Mouse (Mus musculus) liver, embryonic 11.5 days (tissue): ENCODE results near the gene Taar1. TPM values are rescaled to one million over a fixed set of nuclear protein-coding genes. Genes with fewer than 3 reads are reported as not detected.

Source experiments
- ATAC-seq: fragments of 200-750 bp; cut with Nextera tagmentation; replicated peaks from 2 replicates; pipeline ENCODE4 v1.8.0; 2017; ENCODE audit warnings: moderate number of reproducible peaks, mild to moderate bottlenecking, moderate TSS enrichment, moderate library complexity; ENCODE audit not compliant: low FRiP score
- DNase-seq: peaks from one replicate; pipeline ENCODE4 v3.0.0-alpha.2; 2017; ENCODE audit warnings: low spot score
- H3K27ac ChIP-seq: fragments of 300-500 bp; sonication (generic); 2 replicates; pipeline ENCODE4 v1.5.1; 2014; ENCODE audit warnings: mild to moderate bottlenecking, low read depth, low read length, control low read depth
- H3K27me3 ChIP-seq: fragments of 300-500 bp; sonication (generic); replicated peaks from 2 replicates; pipeline ENCODE4 v1.6.1; 2014; ENCODE audit warnings: low read length, mixed read lengths; ENCODE audit not compliant: control insufficient read depth, insufficient read depth
- H3K36me3 ChIP-seq: fragments of 300-500 bp; sonication (generic); 2 replicates; pipeline ENCODE4 v1.6.1; 2014; ENCODE audit warnings: mild to moderate bottlenecking, low read length, moderate library complexity, mixed read lengths; ENCODE audit not compliant: control insufficient read depth, insufficient read depth
- H3K4me1 ChIP-seq: fragments of 300-500 bp; sonication (generic); replicated peaks from 2 replicates; pipeline ENCODE4 v1.6.1; 2014; ENCODE audit warnings: low read length, mixed read lengths; ENCODE audit not compliant: control insufficient read depth, insufficient read depth
- H3K4me2 ChIP-seq: fragments of 300-500 bp; sonication (generic); 2 replicates; pipeline ENCODE4 v1.6.1; 2014; ENCODE audit warnings: mild to moderate bottlenecking, control low read depth, moderate library complexity
- H3K4me3 ChIP-seq: fragments of 300-500 bp; sonication (generic); 2 replicates; pipeline ENCODE4 v1.5.1; 2014; ENCODE audit warnings: low read depth, low read length, control low read depth
- H3K9ac ChIP-seq: fragments of 300-500 bp; sonication (generic); 2 replicates; pipeline ENCODE4 v1.6.1; 2014; ENCODE audit warnings: low read depth, low read length, control low read depth
- H3K9me3 ChIP-seq: fragments of 300-500 bp; sonication (generic); 2 replicates; pipeline ENCODE4 v1.6.1; 2016; ENCODE audit warnings: low read length, inconsistent platforms, mixed read lengths; ENCODE audit not compliant: control insufficient read depth
- WGBS: fragments of 180-500 bp; shearing (Covaris S2); extraction: QIAGEN DNeasy Blood & Tissue Kit; methylation state at CpG from one replicate; pipeline ENCODE4 v1.1.7; 2014; 5-methylcytosine and 5-hydroxymethylcytosine counted together
- polyA plus RNA-seq: library from polyadenylated mRNA; unstranded; fragments of >200 nt; fragmentation: Nextera tagmentation; extraction: Ambion mirVana; gene quantifications from 2 replicates; pipeline ENCODE4 v1.2.1, GENCODE M21; 2014

Gene Taar1
- polyA plus RNA-seq, 1 experiment from 2014 or later, result not detected

- Histone ChIP-seq H3K4me3 (no peak overlapping the region), H3K9me3 (no peaks in the 10 kb centered on the region), H3K9ac (no peak overlapping the region), H3K36me3 (no peaks in the 10 kb centered on the region), H3K27ac (no peak overlapping the region), H3K4me1 (no peaks in the 10 kb centered on the region), H3K4me2 (no peak overlapping the region), H3K27me3 (no peaks in the 10 kb centered on the region)
- no peak for DNase-seq
- WGBS, result 57% methylated on average over 3 of the region's 3 CpGs
- no peak; the same call in 1 of the 2 replicates for ATAC-seq
These were observed 2.3 kb downstream of the Taar1 start for GRCm38 (mm10) chr10:23922468-23922867.

DNA sequence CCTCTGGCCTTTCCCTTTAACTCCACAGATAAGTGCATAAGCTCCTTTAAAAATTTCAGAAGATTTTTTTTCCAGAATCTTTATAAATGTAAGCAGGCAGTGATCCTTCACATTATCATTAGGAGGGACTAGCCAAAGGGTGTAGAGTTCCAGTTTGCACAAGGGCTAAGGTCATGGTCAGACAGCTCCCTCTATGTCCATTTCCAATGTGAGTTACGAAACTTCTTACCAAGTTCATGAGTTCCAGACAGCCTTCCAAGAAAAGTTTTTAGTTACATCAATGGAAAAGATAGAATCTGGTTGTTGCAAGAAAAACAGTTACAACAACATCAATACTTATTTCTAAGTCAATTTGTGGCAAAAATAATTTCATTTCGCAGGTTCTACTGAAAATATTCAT, 3.8 kb downstream of the Taar1 start:
- 69% methylated on average over 2 of the region's 2 CpGs for WGBS
- no peaks in the 10 kb centered on the region for H3K9me3 ChIP-seq

GRCm38 (mm10) chr10:23937613-23938012, 17.5 kb downstream of the Taar1 start:
- no peak for DNase-seq
- 44% methylated on average over 4 of the region's 4 CpGs for WGBS

More for the DNA sequence above, 3.8 kb downstream of the Taar1 start:
- DNase-seq (no peak), ATAC-seq (no peak)
- no peak overlapping the region for H3K4me2 ChIP-seq
- no peak overlapping the region for H3K9ac ChIP-seq
- H3K36me3 ChIP-seq, result no peaks in the 10 kb centered on the region
- no peaks in the 10 kb centered on the region for H3K27me3 ChIP-seq
- H3K4me3 ChIP-seq, result no peak overlapping the region
- H3K4me1 ChIP-seq, result no peaks in the 10 kb centered on the region
- H3K27ac ChIP-seq, result no peak overlapping the region

GRCm38 (mm10) chr10:23938312-23938711, 18.2 kb downstream of the Taar1 start, which contains the start of gene Taar2:
Gene Taar2 (plus strand): TSS chr10:23938572.
- Histone ChIP-seq H3K27me3 (no peaks in the 10 kb centered on the region), H3K4me2 (no peak within 1 kb of the TSS), H3K9ac (no peak within 1 kb of the TSS), H3K9me3 (no peaks in the 10 kb centered on the region), H3K4me1 (no peaks in the 10 kb centered on the region), H3K27ac (no peak within 1 kb of the TSS), H3K36me3 (no peaks in the 10 kb centered on the region), H3K4me3 (no peak within 1 kb of the TSS)
- ATAC-seq (no peak), DNase-seq (no peak)
- WGBS, result 68% methylated on average over 6 of the region's 6 CpGs

More at GRCm38 (mm10) chr10:23937613-23938012, 17.5 kb downstream of the Taar1 start:
- Histone ChIP-seq H3K4me1 (no peaks in the 10 kb centered on the region), H3K27me3 (no peaks in the 10 kb centered on the region), H3K4me3 (no peak overlapping the region), H3K9ac (no peak overlapping the region), H3K27ac (no peak overlapping the region), H3K36me3 (no peaks in the 10 kb centered on the region), H3K9me3 (no peaks in the 10 kb centered on the region), H3K4me2 (no peak overlapping the region)
- ATAC-seq, result no peak

DNA sequence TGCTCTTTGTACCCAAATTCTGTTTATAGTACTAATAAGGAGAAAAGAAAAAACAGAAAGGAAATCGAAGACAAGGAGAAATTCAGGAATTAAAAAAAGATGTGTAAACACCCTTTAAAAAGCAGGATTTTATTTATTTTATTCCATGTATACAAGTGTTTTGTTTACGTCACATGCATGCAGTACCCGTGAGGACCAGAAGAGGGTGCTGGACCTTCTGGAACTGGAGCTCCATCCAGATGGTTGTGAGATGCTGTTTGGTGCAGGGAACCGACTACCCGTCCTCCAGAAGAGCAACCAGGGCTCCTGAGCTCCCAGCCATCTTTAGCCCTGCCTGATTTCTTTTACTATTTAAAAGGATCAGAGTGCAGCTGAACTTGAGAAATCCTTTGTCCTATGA, 22.3 kb downstream of the Taar1 start:
- DNase-seq (no peak), ATAC-seq (no peak)
- Histone ChIP-seq H3K27ac (no peak overlapping the region), H3K27me3 (no peaks in the 10 kb centered on the region), H3K4me2 (no peak overlapping the region), H3K9ac (no peak overlapping the region), H3K36me3 (no peaks in the 10 kb centered on the region), H3K4me3 (no peak overlapping the region), H3K4me1 (no peaks in the 10 kb centered on the region), H3K9me3 (no peaks in the 10 kb centered on the region)
- WGBS, result 58% methylated on average over 5 of the region's 5 CpGs

GRCm38 (mm10) chr10:23948026-23948425, 27.9 kb downstream of the Taar1 start:
- H3K4me3 ChIP-seq, result no peak overlapping the region
- no peaks in the 10 kb centered on the region for H3K27me3 ChIP-seq
- H3K9ac ChIP-seq, result no peak overlapping the region
- 69% methylated on average over 7 of the region's 7 CpGs for WGBS
- no peaks in the 10 kb centered on the region for H3K36me3 ChIP-seq
- no peak overlapping the region for H3K4me2 ChIP-seq
- ATAC-seq, result no peak
- H3K9me3 ChIP-seq, result no peaks in the 10 kb centered on the region
- H3K4me1 ChIP-seq, result no peaks in the 10 kb centered on the region
- DNase-seq, result no peak
- no peak overlapping the region for H3K27ac ChIP-seq

DNA sequence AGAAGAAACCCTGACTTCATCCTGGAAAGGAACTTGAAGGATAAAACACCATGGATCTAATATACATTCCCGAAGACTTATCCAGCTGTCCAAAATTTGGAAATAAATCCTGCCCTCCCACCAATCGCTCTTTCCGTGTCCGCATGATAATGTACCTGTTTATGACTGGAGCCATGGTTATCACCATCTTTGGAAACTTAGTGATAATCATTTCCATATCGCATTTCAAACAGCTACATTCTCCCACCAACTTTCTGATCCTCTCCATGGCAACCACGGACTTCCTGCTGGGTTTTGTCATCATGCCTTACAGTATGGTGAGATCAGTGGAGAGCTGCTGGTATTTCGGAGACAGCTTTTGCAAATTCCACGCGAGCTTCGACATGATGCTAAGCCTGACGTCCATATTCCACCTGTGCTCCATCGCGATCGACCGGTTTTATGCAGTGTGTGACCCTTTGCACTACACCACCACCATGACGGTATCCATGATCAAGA, 29.4 kb downstream of the Taar1 start, which contains the start of gene Taar3:
Gene Taar3 (plus strand): TSS at position 51 of the 498 bp plus-strand sequence.
- H3K9me3 ChIP-seq, result no peaks in the 10 kb centered on the region
- H3K4me2 ChIP-seq, result no peak within 1 kb of the TSS
- no peak within 1 kb of the TSS for H3K9ac ChIP-seq
- ATAC-seq, result no peak
- H3K36me3 ChIP-seq, result no peaks in the 10 kb centered on the region
- H3K27me3 ChIP-seq, result no peaks in the 10 kb centered on the region
- DNase-seq, result no peak
- no peaks in the 10 kb centered on the region for H3K4me1 ChIP-seq
- no peak within 1 kb of the TSS for H3K4me3 ChIP-seq
- WGBS, result 87% methylated on average over 16 of the region's 16 CpGs
- no peak within 1 kb of the TSS for H3K27ac ChIP-seq

DNA sequence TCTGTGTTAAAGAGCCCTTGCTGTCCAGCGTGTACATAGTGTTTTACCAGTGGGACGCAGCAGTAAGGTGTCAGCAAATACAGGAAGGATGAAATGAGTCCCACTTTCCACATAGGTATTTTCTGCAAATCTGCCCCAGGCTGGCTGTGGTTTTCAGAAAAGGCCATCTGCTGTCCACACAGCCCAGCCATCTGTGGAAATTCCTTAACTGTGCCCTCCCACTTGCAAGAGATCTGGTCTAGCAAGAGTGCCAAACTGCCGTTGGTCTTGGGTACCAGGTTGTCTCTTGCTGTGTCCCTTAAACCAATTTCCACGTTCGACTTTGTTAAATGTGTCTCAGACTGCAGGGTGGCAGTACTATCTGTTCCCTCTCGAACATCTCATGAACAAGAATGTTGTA, 31.6 kb downstream of the Taar1 start:
- WGBS, result 78% methylated on average over 6 of the region's 6 CpGs
- no peak overlapping the region for H3K4me3 ChIP-seq
- no peak for ATAC-seq

DNA sequence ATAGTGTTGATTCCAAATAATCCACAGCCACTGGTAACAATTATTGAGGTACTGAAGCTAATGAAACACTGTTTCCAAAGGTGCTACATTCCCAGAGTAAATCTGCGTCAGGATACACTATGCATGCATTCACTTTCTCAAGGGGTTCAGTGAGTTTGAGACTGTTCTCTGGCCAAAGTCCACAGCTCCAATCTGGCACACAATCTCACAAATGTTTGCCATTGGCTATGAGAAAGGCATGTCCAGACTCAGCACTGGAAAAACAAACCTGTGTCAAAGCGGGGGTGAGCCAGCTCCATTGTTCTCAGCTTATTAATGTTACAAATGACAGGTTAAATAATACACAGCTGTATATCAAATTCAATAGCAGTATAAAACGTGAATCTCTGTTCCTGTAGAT, 38.9 kb downstream of the Taar1 start:
- no peaks in the 10 kb centered on the region for H3K9me3 ChIP-seq
- H3K4me1 ChIP-seq, result no peaks in the 10 kb centered on the region
- no peak for DNase-seq
- no peak overlapping the region for H3K4me2 ChIP-seq
- H3K4me3 ChIP-seq, result no peak overlapping the region
- H3K27ac ChIP-seq, result no peak overlapping the region
- H3K9ac ChIP-seq, result no peak overlapping the region
- no peak for ATAC-seq
- H3K27me3 ChIP-seq, result no peaks in the 10 kb centered on the region
- no peaks in the 10 kb centered on the region for H3K36me3 ChIP-seq
- WGBS, result 64% methylated on average over 3 of the region's 3 CpGs

More for the DNA sequence above, 31.6 kb downstream of the Taar1 start:
- Histone ChIP-seq H3K27me3 (no peaks in the 10 kb centered on the region), H3K9ac (no peak overlapping the region), H3K27ac (no peak overlapping the region), H3K4me1 (no peaks in the 10 kb centered on the region), H3K9me3 (no peaks in the 10 kb centered on the region), H3K36me3 (no peaks in the 10 kb centered on the region), H3K4me2 (no peak overlapping the region)
- no peak for DNase-seq
